Mouse (Mus musculus) stomach, postnatal 0 days (tissue): ENCODE results near the gene Camkmt. TPM values are rescaled to one million over a fixed set of nuclear protein-coding genes. Genes with fewer than 3 reads are reported as not detected.

Experiments used
- ATAC-seq: fragments of 200-750 bp; cut with Nextera tagmentation; 2 replicates; pipeline ENCODE4 v1.8.0; 2017; ENCODE audit not compliant: low FRiP score, low TSS enrichment
- DNase-seq: peaks from one replicate; pipeline ENCODE4 v3.0.0-alpha.2; 2016; ENCODE audit warnings: low spot score
- H3K27ac ChIP-seq: fragments of 300-500 bp; sonication (generic); replicated peaks from 2 replicates; pipeline ENCODE4 v1.5.1; 2014; ENCODE audit warnings: mild to moderate bottlenecking, control low read depth
- H3K27me3 ChIP-seq: fragments of 300-500 bp; sonication (generic); 2 replicates; pipeline ENCODE4 v1.6.1; 2014; ENCODE audit warnings: low read length; ENCODE audit not compliant: control insufficient read depth, insufficient read depth
- H3K36me3 ChIP-seq: fragments of 300-500 bp; sonication (generic); 2 replicates; pipeline ENCODE4 v1.6.1; 2014; ENCODE audit warnings: low read length, mixed read lengths; ENCODE audit not compliant: control insufficient read depth, insufficient read depth
- H3K4me1 ChIP-seq: fragments of 300-500 bp; sonication (generic); replicated peaks from 2 replicates; pipeline ENCODE4 v1.6.1; 2014; ENCODE audit warnings: antibody characterized with exemption; ENCODE audit not compliant: control insufficient read depth, insufficient read depth
- H3K4me2 ChIP-seq: fragments of 300-500 bp; sonication (generic); replicated peaks from 2 replicates; pipeline ENCODE4 v1.6.1; 2014; ENCODE audit warnings: low read depth, mild to moderate bottlenecking, control low read depth, moderate library complexity
- H3K4me3 ChIP-seq: fragments of 300-500 bp; sonication (generic); 2 replicates; pipeline ENCODE4 v1.5.1; 2014; ENCODE audit warnings: low read depth, low read length, control low read depth
- H3K9ac ChIP-seq: fragments of 300-500 bp; sonication (generic); 2 replicates; pipeline ENCODE4 v1.6.1; 2014; ENCODE audit warnings: mild to moderate bottlenecking, low read length, control low read depth, mixed read lengths
- H3K9me3 ChIP-seq: fragments of 300-500 bp; sonication (generic); 2 replicates; pipeline ENCODE4 v1.6.1; 2016; ENCODE audit warnings: low read length; ENCODE audit not compliant: control insufficient read depth
- CTCF ChIP-seq: IDR thresholded peaks from 2 replicates; pipeline ENCODE4 v1.5.1; 2016; ENCODE audit warnings: antibody characterized with exemption, low read depth, mild to moderate bottlenecking, moderate library complexity
- EP300 ChIP-seq: optimal IDR thresholded peaks from 2 replicates; pipeline ENCODE3; 2016; ENCODE audit warnings: antibody characterized with exemption
- WGBS: fragments of 180-500 bp; shearing (Covaris S2); extraction: QIAGEN DNeasy Blood & Tissue Kit; methylation state at CpG from one replicate; pipeline ENCODE4 v1.1.7; 2014; 5-methylcytosine and 5-hydroxymethylcytosine counted together
- polyA plus RNA-seq: library from polyadenylated mRNA; unstranded; fragments of >200 nt; fragmentation: Nextera tagmentation; extraction: Ambion mirVana; gene quantifications from 2 replicates; pipeline ENCODE4 v1.2.1, GENCODE M21; 2015

The Camkmt gene
- polyA plus RNA-seq, 1 experiment from 2014 or later = 8.3 TPM

DNA sequence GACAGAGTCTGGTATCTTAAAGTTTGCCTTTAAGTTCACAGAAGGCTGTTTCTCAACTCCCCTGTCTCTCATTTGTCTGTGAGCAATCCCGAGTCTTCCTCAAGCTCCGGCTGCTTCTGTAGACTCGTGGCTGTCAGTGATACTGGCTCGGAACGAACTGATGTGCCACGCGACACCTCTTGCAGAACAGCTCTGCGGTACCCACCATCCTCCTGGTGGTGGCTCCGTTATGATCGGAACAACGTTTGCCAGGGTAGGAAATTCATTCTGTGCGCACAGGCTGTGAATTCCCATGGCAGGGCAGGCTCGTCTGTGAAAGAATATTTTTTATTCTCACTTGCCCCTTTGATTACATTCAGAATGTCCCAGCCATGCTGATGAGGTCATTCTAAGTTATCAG lies 221.0 kb downstream of the Camkmt start:
- ATAC-seq = no peak
- Histone ChIP-seq H3K27ac (no peak overlapping the region), H3K4me3 (no peak overlapping the region), H3K4me1 (no peaks in the 10 kb centered on the region), H3K36me3 (no peaks in the 10 kb centered on the region), H3K4me2 (no peak overlapping the region), H3K27me3 (no peaks in the 10 kb centered on the region), H3K9me3 (no peaks in the 10 kb centered on the region), H3K9ac (no peak overlapping the region)
- no peak for DNase-seq
- TF ChIP-seq CTCF (no peak), EP300 (no peak)
- WGBS = 77% methylated on average over 13 of the region's 13 CpGs

DNA sequence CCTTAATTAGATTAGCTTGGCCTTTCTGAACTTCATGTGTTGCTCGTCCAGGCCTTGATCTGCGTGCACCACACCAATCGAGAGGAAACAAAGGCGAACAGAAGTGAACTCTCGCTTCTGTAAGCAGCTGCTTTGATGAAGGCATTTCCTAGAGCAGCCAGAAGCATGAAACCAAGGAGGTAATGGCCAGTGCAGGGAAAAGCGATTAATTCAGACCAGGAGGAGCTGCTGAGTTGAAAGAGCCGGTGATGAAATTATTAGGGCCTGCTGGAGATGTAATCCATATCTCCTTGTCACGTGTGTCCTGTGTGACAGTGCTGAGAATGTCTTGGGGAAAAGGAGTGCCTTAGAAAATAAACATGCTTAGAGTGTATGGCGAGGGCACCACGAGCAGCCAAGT lies 228.0 kb downstream of the Camkmt start:
- Histone ChIP-seq H3K36me3 (no peaks in the 10 kb centered on the region), H3K4me1 (no peaks in the 10 kb centered on the region), H3K27me3 (no peaks in the 10 kb centered on the region), H3K27ac (no peak overlapping the region), H3K4me2 (no peak overlapping the region), H3K4me3 (no peak overlapping the region), H3K9me3 (no peaks in the 10 kb centered on the region), H3K9ac (no peak overlapping the region)
- ATAC-seq (no peak), DNase-seq (no peak)
- TF ChIP-seq CTCF (no peak), EP300 (no peak)
- 85% methylated on average over 10 of the region's 10 CpGs for WGBS

DNA sequence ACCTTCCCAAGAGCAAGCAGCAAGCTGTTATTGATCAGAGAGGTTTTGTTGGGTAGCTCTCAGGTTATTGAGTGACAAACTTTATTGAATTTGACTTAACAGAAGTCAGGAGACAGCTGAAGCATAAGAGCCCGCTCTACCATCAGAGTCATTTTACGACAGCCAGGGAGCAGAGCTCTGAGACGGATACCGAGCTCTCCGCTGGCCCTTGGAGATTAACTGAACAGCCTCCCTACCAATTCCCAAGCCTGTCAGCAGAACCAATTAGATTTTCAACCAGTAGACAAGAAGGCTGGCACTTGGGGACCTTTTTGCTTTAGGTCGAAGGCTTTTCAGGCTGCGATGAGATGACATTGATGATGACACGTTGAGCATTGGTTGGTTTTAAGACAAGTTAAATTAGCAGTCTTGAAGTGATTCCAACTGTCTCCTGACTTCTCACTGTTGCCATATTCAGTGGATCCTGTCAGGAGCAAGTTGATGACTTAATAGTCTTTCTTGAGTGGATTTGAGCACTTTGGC lies 229.5 kb downstream of the Camkmt start:
- no peak for TF ChIP-seq EP300
- TF ChIP-seq CTCF = no peak

DNA sequence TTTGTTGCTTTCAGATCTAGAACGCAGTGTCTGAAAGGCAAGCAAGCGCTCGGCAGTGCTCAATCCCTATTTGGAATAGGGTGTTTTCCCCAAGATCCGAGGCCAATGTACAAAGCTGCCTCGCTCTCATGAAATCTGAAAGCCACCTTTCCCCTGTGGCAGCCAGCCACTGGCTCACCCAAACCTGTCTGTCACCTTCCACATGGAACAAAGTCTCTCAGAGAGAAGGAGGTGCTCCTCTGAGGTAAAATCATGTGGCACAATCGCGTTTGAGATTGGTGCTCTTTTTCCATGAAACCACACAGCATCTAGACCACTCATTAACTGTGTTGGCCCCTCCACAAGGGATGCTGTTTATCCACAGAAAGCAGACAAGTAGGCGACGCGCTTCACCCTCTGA lies 238.5 kb downstream of the Camkmt start:
- Histone ChIP-seq H3K9me3 (no peaks in the 10 kb centered on the region), H3K36me3 (no peaks in the 10 kb centered on the region), H3K9ac (no peak overlapping the region), H3K27ac (no peak overlapping the region), H3K4me3 (no peak overlapping the region), H3K4me2 (no peak overlapping the region), H3K4me1 (no peaks in the 10 kb centered on the region), H3K27me3 (no peaks in the 10 kb centered on the region)
- DNase-seq (no peak), ATAC-seq (no peak)
- no peak for TF ChIP-seq CTCF
- TF ChIP-seq EP300 = no peak
- WGBS = 86% methylated on average over 10 of the region's 10 CpGs

More for the DNA sequence above, 229.5 kb downstream of the Camkmt start:
- H3K9ac ChIP-seq = no peak overlapping the region
- no peaks in the 10 kb centered on the region for H3K27me3 ChIP-seq
- DNase-seq (no peak), ATAC-seq (no peak)
- H3K4me3 ChIP-seq = no peak overlapping the region
- WGBS = 53% methylated on average over 8 of the region's 8 CpGs
- no peak overlapping the region for H3K27ac ChIP-seq
- H3K4me1 ChIP-seq = no peaks in the 10 kb centered on the region
- no peaks in the 10 kb centered on the region for H3K9me3 ChIP-seq
- no peaks in the 10 kb centered on the region for H3K36me3 ChIP-seq
- H3K4me2 ChIP-seq = no peak overlapping the region

DNA sequence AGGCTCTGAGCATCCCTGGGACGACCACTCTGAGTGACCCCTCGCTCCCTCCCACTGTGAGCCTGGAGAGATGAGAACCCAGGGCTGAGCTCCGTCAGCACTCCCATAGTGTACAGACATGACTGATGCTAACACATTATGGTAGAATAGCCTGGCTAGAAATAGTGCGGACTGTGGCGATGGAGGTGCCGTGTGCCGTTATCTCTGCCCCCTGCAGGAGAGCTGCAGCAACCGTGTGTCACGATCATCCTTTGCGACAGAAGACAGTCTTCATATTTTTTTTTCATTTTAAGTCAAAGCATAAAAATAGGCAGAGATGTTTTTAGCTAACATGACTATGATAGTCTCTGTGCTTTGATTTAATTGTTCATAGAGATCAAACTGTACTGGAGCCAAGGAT lies 245.1 kb downstream of the Camkmt start:
- H3K9ac ChIP-seq = no peak overlapping the region
- no peaks in the 10 kb centered on the region for H3K27me3 ChIP-seq
- no peaks in the 10 kb centered on the region for H3K4me1 ChIP-seq
- DNase-seq (no peak), ATAC-seq (no peak)
- no peak overlapping the region for H3K4me3 ChIP-seq
- WGBS = 79% methylated on average over 10 of the region's 10 CpGs
- no peaks in the 10 kb centered on the region for H3K9me3 ChIP-seq
- no peaks in the 10 kb centered on the region for H3K36me3 ChIP-seq
- no peak overlapping the region for H3K4me2 ChIP-seq
- H3K27ac ChIP-seq = no peak overlapping the region
- TF ChIP-seq CTCF (no peak), EP300 (no peak)

DNA sequence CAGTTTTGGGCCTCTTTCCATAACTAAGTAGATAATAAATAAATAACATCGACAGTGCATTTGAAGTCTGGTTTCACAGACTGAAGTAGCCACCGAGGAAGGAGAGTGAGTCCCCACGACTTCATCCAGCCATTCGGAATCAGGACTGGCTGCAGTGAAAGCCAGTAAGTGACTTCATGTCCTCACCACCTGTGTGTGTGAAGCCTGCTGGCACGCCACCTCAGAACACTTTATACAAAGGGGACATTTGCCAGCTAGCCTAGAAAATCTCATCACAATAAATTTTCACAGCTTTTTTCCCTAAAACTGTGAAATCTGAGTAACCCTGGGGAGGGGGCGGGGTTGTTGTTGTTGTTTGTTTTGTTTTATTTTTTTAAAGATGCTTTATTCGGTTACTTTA lies 247.3 kb downstream of the Camkmt start:
- H3K4me3 ChIP-seq = no peak overlapping the region
- no peak for TF ChIP-seq EP300
- no peak for TF ChIP-seq CTCF
- DNase-seq (no peak), ATAC-seq (no peak)
- H3K9ac ChIP-seq = no peak overlapping the region
- H3K4me2 ChIP-seq = no peak overlapping the region
- 81% methylated on average over 7 of the region's 7 CpGs for WGBS
- no peaks in the 10 kb centered on the region for H3K27me3 ChIP-seq
- H3K4me1 ChIP-seq = no peaks in the 10 kb centered on the region
- H3K9me3 ChIP-seq = no peaks in the 10 kb centered on the region
- H3K27ac ChIP-seq = no peak overlapping the region
- H3K36me3 ChIP-seq = no peaks in the 10 kb centered on the region
